Mouse (Mus musculus) MEL-GATA-1-ER (cell line): ENCODE data around the gene Tipin.
"Not testable (repeated sequence)": the region's sequence is repeated elsewhere in the genome, so short reads cannot be mapped to it uniquely, and the experiment has no call there.

Experiments used
- DNase-seq: peaks from one replicate; pipeline ENCODE4 v3.0.0-alpha.2; 2012; ENCODE audit warnings: low read depth; ENCODE audit errors: extremely low read depth

The Tipin gene

DNA sequence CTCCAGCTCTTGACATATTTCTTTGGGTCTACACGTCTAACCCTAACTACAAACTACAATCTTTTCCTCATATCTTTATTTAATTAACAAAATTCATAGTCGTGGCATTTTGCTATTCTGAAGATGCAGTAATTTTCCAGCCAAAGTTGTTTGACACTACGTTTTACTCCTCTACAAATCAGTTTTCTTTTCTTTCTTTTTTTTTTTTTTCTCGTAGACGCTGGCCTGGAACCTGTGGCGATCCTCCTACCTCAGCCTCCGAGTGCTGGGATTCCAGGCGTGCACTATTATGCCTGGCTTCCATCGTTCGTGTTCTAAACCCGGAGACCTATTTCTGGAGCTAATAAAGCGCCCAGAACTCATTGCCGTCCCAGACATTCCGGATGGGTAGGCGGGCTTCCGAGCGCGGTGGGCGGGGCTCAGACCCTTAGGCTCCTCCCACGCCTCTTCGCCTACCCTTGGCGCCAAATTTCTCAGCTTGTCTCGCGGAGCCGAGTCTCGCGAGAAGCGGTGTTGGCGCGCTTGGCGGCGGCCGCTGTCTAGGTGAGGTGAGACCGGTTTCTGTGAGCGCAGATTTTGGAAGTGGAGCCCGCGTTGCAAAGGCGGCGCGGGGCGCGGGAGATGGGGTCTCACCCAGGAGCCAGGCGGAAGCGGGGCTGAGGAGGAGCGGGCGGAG lies at the start of gene Tipin:
Gene Tipin, plus strand, starts transcription at position 477 of the 676 bp plus-strand sequence.
- peak; percentile 76 for DNase-seq

DNA sequence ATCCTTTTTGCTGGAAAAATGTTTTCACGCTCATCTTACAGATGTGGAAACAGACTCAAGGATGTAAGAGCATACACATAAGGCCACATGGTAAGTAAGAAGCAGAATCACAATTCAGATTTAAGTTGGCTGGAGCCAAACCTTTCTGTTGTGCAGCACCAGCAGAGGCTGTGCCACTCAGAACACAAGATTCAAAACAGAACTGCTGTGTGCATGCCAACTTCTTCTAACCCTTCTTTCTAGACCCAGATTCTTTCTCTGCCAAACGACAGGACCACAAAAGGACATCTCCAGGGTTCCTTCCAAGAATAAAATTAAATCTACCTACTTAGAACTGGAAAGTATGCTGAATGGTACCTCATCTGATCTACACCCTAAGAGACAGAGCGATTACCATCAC lies 49.7 kb upstream of the Tipin start:
- DNase-seq = no peak

DNA sequence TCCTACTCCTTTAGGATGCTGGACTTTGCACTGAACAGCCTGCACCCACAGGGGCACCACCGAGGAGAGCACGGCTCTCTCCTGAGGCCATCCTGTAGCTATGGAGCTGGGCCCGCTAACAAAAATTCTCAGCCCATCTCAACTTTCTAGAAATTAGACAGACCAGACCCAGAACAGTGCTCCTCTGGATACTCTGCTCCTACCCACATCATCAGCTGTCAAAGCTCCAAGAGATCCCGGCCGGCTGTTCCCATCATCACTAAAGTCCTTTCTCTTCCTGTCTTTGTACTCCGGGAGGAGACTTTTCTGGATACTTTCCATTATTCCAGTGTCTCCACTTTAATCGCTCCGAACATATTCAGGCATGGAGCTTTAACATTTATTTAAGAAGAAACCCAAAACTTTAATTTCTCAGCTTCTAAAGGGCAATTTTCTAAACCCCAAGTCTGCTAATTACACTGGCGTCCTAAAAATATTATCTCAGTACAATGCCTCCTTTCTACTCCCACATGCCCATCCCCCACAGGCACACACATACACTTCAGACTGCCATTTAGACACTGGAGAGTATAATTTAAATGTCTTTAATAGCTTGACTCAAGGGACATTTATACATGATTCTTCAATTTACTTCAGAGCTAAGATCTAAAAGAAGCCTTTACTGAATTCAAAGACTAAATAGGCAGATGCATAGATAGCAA lies 49.0 kb upstream of the Tipin start:
- no peak for DNase-seq

DNA sequence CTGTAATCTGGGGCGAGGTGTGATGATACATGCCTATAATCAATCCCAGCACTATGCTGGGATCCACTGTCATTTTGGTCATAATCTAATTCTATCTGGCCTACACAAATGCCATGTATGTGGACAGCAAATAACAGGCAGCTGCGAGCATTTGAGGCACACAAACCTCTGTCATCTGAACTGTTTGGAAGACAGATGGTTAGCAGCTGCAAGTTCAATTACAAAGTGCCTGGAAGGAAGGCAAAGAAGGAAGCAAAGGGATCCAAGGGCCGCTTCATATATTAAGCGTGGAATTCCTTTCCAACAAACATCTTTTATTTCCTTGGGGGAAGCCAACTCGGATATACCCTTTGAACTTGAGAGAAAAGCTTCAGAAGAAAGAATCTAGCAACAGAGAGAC lies 47.7 kb upstream of the Tipin start:
- DNase-seq = no peak

DNA sequence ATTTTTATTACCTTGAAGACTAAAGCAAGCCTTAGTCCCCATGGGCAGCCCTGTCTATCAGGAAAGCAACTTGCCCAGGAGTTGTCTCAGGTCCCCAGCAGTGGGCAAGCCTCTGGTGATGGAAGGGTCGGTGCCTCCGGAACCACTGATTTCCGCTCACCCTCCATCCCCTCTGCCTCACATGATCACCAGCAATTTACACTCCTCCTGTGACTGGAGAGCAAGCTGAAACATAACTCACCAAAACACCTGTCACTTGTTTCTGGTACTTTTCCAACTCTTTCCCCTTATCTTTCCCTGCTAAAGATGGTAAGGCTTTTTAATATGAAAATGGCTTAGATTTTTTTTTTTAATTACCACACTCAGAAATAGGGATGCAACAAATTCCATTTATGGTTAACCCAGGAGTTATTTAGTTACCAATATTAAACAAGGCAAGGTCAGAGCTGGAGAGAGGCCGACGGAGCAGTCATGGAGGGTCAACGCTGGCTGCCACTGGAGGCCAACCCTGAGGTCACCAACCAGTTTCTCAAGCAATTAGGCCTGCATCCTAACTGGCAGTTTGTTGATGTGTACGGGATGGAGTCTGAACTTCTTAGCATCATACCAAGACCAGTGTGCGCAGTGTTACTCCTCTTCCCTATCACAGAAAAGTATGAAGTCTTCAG lies 46.5 kb upstream of the Tipin start, which contains the start of gene Uchl4:
Gene Uchl4, plus strand, starts transcription at position 434 of the 668 bp plus-strand sequence.
- DNase-seq = no peak

DNA sequence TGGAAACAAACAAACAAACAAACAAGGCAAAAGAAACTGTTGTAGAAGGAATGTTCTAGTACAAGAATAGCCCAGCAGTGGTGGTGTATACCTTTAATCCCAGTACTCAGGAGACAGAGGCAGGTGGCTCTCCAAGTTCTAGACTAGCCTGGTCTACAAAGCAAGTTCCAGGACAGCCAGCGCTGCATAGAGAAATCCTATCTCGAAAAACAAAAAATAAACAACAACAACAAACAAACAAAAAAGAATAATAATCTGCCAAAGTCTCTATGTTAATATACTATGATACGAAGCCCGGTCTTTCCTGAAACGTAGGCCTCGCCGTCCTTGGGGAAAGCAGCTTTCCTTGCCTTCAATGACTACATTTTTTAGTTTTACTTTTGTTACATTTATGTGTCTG lies 45.3 kb upstream of the Tipin start:
- DNase-seq = no peak

DNA sequence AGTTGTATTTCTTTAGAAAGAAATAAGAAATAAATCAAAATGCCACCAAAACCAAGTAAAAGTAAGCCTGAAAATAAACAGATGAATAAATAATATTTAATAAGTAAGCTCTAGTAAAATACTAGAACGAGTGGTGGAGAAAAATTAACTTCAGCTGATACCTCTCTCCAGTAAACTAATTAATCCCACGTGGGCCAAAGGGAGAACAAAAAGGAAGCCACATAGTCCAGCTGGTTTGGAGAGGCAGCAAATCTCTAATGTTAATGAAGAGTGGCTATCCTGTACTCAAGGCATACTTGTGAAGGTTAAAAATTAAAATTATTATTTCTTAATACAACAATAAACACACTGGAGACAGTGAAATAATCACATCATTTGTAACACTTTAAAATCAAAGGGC lies 41.3 kb upstream of the Tipin start:
- no peak for DNase-seq

DNA sequence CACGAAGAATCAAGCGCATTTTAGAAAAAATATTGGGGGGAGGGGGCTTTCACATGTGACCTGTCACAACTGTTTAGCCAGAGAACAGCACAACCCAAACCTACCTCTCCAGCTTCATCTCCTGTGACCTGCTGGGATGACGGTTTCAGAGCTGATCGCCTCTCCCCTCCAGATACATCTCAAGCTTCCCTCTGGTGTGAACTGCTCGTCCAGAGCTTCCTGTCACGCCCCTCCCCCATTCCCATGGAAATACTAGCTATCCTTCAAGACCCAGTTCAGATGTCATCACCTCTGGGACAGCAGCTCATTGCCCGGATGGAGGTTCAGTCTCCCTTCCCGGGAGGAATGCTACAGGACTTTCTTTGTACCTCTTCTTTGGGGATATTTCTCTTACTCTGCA lies 40.7 kb upstream of the Tipin start:
- no peak for DNase-seq

DNA sequence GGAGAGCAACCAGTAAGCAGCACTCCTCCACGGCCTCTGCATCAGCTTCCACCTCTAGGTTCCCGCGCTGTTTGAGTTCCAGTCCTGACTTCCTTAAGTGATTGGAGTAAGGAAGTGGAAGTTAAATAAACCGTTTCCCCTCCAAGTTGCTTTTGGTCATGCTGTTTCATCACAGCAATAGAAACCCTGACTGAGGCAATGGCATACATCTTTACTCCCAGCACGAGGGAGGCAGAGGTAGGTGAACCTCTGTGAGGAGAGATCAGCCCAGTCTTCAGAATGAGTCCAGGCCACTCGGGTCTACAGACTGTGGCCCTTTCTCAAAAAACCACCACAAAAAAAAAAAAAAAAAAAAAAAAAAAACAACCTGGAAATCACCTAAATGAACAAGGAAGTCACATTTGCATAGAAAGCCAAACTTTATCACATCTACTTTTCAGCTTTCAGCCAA lies 39.0 kb upstream of the Tipin start:
- DNase-seq = no peak

DNA sequence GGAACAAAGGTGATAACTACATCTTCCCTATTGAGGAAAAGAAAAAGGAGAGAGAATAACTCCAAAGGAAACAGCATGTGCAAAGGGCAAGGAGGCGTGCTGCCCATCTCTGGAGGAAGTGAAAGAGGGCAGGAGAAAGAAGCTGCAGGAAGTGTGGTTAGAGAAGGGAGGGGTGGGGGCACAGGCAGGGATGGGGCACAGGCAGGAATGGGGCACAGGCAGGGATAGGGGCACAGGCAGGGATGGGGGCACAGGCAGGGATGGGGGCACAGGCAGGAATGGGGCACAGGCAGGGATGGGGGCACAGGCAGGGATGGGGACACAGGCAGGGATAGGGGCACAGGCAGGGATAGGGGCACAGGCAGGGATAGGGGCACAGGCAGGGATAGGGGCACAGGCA lies 32.0 kb upstream of the Tipin start:
- DNase-seq = no peak

DNA sequence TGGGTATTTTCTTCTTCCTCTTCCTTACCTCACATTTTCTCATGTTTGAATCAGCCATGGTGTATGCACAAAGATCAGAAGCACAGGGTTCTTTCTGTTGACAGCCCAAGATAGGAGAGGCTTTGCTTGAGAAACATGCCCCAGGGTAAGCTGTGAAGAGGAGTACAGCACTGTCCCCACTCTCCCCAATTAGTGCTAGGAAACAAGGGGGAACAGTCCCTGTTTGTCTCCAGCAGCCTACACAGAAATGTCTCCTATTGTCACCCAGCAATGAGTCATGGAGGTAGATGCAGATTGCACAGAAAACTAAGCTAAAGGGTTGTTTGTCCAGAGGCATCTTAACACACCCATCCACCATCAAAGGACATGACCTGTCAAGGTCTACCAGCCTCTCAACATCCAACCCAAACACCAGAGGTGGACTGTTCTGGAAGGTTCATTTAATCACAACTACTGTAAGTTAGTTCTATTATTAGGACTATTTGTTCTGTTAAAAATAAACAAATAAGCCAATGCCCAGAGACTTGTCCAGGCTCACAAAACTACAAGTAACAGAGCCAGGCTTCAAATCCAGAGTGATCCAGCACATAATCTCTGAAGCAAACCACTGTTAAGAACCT lies 31.2 kb upstream of the Tipin start:
- DNase-seq = no peak

DNA sequence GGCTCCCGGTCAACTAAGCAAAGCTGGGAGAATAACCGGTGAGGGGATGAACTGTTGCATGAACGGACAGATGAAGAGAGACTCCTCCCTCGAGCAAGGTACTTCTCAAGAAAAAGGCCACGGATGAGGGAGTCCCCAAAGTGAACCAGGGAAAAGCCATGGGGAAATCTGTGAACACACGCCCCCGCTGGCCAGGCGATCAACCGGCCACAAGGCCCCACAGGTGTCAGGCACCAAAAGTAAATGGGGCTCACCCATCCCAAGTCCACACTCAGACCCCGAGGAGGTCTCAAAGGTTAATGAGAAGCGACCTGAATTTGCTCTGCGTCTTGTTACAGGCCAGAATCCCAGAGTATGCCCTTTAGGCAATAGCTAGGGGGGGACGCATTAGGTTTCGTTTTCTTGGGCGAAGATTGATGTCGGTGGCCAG lies 28.8 kb upstream of the Tipin start:
- no peak for DNase-seq

DNA sequence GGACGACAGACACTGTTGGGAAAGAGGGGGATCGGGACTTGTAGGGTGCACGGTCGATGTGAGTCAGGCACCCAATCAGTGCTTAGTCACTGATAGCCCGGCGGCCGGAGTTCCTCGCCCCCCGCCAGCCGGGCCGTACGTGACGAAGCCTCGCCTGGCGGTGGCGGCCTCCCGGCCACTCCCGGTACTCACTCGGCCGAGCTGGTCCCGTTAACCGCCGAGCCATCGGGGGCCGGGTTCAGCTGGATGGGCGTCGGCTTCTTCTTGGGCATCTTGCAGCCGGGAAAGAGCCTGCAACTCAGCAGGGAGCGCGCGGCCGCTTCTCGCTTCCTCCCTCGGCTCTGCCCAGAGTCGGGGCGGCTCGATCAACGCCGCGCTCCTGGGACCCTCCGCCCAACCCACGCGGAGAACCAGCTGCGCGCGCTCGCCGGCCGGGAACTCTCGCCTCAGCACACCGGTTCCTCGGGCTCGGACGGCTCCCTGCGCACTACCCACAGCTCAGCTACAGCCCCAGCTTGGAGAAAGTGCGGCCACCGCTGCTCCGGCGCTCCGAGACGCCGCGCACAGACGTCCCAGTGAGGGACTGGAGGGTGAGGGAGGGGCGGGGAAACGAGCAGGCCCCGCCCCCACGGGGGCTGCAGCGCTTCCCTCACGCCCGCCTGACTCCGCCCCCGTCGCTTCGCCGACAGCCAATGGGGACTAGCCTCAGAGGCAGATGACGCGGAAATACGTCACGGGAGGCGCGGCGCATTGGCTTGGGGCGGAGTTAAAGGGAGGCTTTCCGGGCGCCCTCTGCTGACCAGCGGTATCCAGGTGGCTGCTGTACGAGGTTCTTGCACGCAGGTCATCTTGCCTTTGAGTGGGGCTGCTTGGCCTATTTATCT lies 28.1 kb upstream of the Tipin start, which contains the start of gene Map2k1:
Gene Map2k1, minus strand, starts transcription at position 611 of the 884 bp plus-strand sequence.
- DNase-seq = peak; percentile 78

DNA sequence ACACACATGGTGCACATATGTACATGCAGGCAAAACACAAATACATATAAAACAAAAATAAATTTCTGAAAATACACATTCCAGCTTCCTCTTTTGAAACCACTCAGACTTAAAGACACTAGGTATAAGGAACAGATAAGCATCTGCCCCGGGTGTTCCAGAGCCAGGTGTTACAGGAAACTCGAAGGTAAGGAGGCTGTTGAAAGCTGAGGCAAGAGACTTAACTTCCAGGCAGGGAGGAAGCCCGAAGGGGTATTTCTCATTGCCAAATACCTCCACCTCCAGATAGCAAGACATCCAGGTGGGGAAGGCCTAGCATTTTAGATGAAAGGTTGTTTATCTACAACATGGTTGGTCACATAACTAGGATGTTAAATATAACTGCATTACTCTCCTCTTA lies 26.0 kb upstream of the Tipin start:
- DNase-seq = no peak

DNA sequence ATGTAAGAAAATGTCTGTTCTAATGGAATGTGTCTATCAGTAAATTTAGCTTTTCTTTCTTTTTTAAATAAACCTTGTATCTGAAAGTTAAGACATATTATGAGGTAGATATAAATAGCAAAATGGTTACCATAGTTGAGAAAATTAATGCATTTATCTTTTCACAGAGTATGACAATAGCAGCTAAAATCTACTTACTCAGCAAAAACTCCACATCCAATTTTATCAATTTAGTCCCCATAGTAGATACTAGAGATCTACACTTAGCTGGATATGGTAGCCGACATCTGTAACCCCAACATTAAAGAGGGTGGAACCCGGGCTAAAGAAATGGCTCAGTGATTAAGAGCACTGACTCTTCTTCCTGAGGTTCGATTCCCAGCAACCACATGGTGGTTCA lies 25.2 kb upstream of the Tipin start:
- no peak for DNase-seq

DNA sequence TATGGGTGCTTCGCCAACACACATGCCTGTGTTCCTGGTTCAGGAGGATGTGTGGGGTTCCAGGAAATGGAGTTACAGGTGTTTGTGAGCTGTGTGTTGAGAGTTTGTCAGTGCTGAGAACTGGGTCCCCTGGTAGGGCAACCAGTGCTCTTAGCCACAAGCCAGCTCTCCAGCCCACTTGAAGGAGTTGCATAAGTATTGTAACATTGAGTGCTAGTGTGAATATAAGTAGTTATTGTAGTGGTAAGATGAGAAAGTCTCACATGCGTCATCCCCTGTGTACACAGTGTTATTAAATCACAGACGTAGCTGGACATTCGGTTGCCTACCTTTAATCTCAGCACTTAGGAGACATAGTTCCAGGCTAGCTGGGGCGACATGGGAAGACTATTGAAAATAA lies 21.5 kb upstream of the Tipin start:
- DNase-seq = no peak

DNA sequence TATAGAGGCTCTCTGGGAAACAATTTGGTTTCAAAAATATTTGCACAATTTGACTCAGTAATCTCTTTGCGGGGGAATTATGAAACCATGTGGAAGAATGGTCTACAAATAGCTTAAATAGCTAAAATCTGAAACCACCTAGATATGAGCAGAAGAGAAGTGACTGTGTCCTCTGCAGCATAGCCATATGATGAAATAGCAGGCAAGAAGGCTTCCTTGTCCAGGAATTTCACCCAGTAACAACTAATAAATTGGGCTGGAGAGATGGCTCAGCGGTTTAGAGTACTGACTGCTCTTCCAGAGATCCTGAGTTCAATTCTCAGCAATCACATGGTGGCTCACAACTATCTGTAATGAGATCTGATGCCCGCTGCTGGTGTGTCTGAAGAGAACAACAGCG lies 20.4 kb upstream of the Tipin start:
- no peak for DNase-seq

DNA sequence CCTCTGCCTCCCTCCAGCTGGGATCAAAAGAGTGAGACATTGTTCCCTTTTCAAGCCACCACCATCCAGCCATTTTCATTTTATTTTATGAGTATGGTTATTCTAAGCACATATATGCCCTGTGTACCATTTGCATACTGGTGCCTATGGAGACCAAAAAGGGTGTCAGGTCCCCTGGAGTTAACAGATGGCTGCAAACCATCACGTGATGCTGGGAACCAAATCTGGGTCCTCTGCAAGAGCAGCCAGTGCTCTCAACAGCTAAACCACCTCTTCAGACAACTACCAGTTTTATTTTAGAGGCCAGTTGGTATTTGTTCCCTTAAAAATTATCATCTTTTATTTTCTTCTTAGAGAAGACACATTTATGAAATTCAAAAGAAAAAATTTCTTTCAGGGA lies 16.6 kb upstream of the Tipin start:
- DNase-seq = no peak

DNA sequence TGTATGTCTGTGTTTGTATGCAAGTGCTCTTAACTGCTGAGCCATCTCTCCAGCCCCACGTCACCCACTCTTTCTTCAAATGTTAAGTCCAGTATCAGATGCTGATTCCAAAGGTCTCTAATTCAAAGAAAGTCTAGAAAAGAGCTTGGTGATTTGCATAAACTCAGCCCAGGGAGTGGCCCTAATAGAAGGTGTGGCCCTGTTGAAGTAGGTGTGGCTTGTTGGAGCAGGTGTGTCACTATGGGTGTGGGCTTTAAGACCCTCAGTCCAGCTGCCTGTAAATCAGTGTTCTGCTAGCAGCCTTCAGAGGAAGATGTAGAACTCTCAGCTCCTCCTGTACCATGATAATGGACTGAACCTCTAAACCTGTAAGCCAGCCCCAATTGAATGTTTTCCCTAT lies 14.2 kb upstream of the Tipin start:
- no peak for DNase-seq

DNA sequence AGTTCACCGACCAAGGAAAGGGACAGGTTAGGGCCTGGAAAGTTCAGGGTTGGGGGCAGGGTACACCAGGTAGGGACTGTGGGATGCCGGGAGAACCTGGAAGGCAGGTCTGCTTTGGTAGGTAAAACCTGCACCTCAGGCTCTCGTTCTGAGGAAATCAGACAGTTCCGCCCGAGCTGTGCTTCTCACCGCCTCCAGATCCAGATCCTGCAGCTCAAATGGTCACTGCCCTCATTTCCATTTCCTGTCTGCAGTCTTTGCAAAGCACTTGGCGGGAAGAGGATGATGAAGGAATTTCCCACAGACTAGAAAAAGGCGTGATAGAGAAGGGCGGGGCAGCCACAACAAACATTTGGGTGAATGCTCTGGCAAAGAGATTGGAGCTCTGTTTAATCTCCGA lies 13.2 kb upstream of the Tipin start:
- no peak for DNase-seq

DNA sequence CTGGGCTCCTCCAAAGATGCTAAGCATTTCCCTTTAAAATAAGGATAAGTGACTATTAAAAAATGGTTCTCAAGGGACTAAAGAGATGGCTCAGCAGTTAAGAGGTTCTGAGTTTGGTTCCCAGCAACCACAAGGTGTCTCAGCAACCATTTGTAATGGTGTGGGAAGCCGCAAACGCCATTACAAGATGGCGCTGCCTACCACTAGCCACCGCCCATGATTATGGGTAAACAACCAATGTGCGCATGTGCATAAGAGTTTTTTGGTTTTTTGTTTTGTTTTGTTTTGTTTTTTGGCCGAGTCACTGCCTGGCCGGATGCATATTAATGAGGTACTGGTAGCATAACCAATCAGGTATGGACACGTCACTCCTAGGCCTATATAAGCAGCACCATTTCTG lies 12.5 kb upstream of the Tipin start:
- DNase-seq = not testable (repeated sequence)
